Mouse (Mus musculus): ENCODE results near the gene Timm9.
A peak's percentile ranks its signal among the peaks of the same experiment; 100 is the strongest.

Gene Timm9

GRCm38 (mm10) chr12:71136130-71136973 lies at the start of gene Timm9, which contains the start of gene 2700049A03Rik:
Gene Timm9, minus strand, starts transcription at chr12:71136684.
Gene 2700049A03Rik, plus strand, starts transcription at chr12:71136848.
- peak; percentile 81 for DNase-seq

- DNase-seq: no peak
Observed at GRCm38 (mm10) chr12:71184396-71184795, 47.9 kb upstream of the Timm9 start.

GRCm38 (mm10) chr12:71183736-71184135 lies 47.3 kb upstream of the Timm9 start:
- DNase-seq: no peak

GRCm38 (mm10) chr12:71169911-71170310 lies 33.4 kb upstream of the Timm9 start:
- DNase-seq: no peak

GRCm38 (mm10) chr12:71164410-71164809 lies 27.9 kb upstream of the Timm9 start:
- no peak for DNase-seq

GRCm38 (mm10) chr12:71157974-71158373 lies 21.5 kb upstream of the Timm9 start:
- no peak for DNase-seq

- no peak for DNase-seq
Observed at GRCm38 (mm10) chr12:71154979-71155378, 18.5 kb upstream of the Timm9 start.

GRCm38 (mm10) chr12:71150167-71150566 lies 13.7 kb upstream of the Timm9 start:
- no peak for DNase-seq

GRCm38 (mm10) chr12:71149456-71149855 lies 13.0 kb upstream of the Timm9 start:
- no peak for DNase-seq

GRCm38 (mm10) chr12:71148801-71149200 lies 12.3 kb upstream of the Timm9 start:
- no peak for DNase-seq

- peak; percentile 57 for DNase-seq
Observed at GRCm38 (mm10) chr12:71147641-71148040, 11.2 kb upstream of the Timm9 start.

GRCm38 (mm10) chr12:71141189-71141588 lies 4.7 kb upstream of the Timm9 start:
- no peak for DNase-seq

GRCm38 (mm10) chr12:71139258-71139828 lies 2.9 kb upstream of the Timm9 start:
- peak; percentile 37 for DNase-seq

- no peak for DNase-seq
Observed at GRCm38 (mm10) chr12:71137686-71138085, 1.2 kb upstream of the Timm9 start.

GRCm38 (mm10) chr12:71136974-71137491 lies 549 bp upstream of the Timm9 start:
- DNase-seq: peak; percentile 88

- no peak for DNase-seq
Observed at GRCm38 (mm10) chr12:71135581-71135980, 903 bp downstream of the Timm9 start.

GRCm38 (mm10) chr12:71123286-71123685 lies 13.2 kb downstream of the Timm9 start:
- no peak for DNase-seq

- DNase-seq: no peak
Observed at GRCm38 (mm10) chr12:71122731-71123130, 13.8 kb downstream of the Timm9 start.

GRCm38 (mm10) chr12:71116411-71116810 lies 20.1 kb downstream of the Timm9 start:
- DNase-seq: no peak

- DNase-seq: peak; percentile 71
Observed at GRCm38 (mm10) chr12:71113675-71114288, 22.7 kb downstream of the Timm9 start.

- DNase-seq: no peak
Observed at GRCm38 (mm10) chr12:71113074-71113473, 23.4 kb downstream of the Timm9 start.

- DNase-seq: peak; percentile 10
Observed at GRCm38 (mm10) chr12:71111331-71111730, 25.2 kb downstream of the Timm9 start, which contains the start of gene Tomm20l. Gene Tomm20l, plus strand, starts transcription at chr12:71111428.

GRCm38 (mm10) chr12:71107216-71107771 lies 29.2 kb downstream of the Timm9 start:
- no peak for DNase-seq

Data from thymus, postnatal 14 days (tissue).